Mouse (Mus musculus) testis, adult 2 months (tissue): ENCODE measurements around the gene Nacc2.

Source experiments
- CTCF ChIP-seq: fragments of 200-500 bp; IDR thresholded peaks from 2 replicates; pipeline ENCODE4 v1.5.1; 2012; ENCODE audit warnings: low read depth, mild to moderate bottlenecking, inconsistent platforms, low read length, moderate library complexity; ENCODE audit not compliant: control insufficient read depth, insufficient read depth, insufficient replicate concordance
- POLR2A ChIP-seq: fragments of 200-500 bp; IDR thresholded peaks from 2 replicates; pipeline ENCODE4 v1.6.1; 2012; ENCODE audit warnings: low read depth, mild to moderate bottlenecking, inconsistent platforms, low read length, moderate library complexity; ENCODE audit not compliant: control insufficient read depth

- TF ChIP-seq POLR2A (no peak; the same call in 1 of the 2 replicates), CTCF (no peak)
Observed at GRCm38 (mm10) chr2:26132628-26133551, 9.9 kb upstream of the Nacc2 start.
